Mouse (Mus musculus) macrophage (primary cell): ENCODE measurements around the gene Orai2. TPM values are rescaled to one million over a fixed set of nuclear protein-coding genes. Genes with fewer than 3 reads are reported as not detected.
A peak's percentile ranks its signal among the peaks of the same experiment; 100 is the strongest.

Experiments used
- H3K27ac ChIP-seq: fragments of 350-480 bp; formaldehyde crosslinking; 2 replicates; pipeline ENCODE4 v1.9.0; 2021
- H3K36me3 ChIP-seq: fragments of 350-480 bp; formaldehyde crosslinking; 2 replicates; pipeline ENCODE4 v1.9.0; 2021; ENCODE audit errors: inconsistent target
- H3K4me3 ChIP-seq: fragments of 350-480 bp; formaldehyde crosslinking; 2 replicates; pipeline ENCODE4 v1.9.0; 2021; ENCODE audit errors: inconsistent target
- H3K79me2 ChIP-seq: fragments of 350-480 bp; formaldehyde crosslinking; 2 replicates; pipeline ENCODE4 v1.9.0; 2021; ENCODE audit errors: inconsistent target
- WGBS: methylation state at CpG from one replicate; pipeline ENCODE4 v1.1.7; 2026; ENCODE audit warnings: inconsistent platforms; ENCODE audit not compliant: missing documents; 5-methylcytosine and 5-hydroxymethylcytosine counted together
- polyA plus RNA-seq: library from polyadenylated mRNA; stranded (reverse); fragments of 250-400 nt; gene quantifications from 3 replicates; pipeline ENCODE4 v1.2.4, GENCODE M21; 2018; ENCODE audit warnings: inconsistent platforms

Gene Orai2
- polyA plus RNA-seq, 1 experiment from 2014 or later: 7.1 TPM

GRCm38 (mm10) chr5:136191870-136192269 lies 21.4 kb upstream of the Orai2 start:
- Histone ChIP-seq H3K27ac (no peak overlapping the region), H3K79me2 (peaks cover 5% of the 10 kb centered on the region), H3K4me3 (no peak overlapping the region), H3K36me3 (peaks cover 62% of the 10 kb centered on the region)
- WGBS: 94% methylated on average over 7 of the region's 7 CpGs

GRCm38 (mm10) chr5:136186723-136187122 lies 16.2 kb upstream of the Orai2 start:
- no peak overlapping the region for H3K4me3 ChIP-seq
- peaks cover 32% of the 10 kb centered on the region for H3K36me3 ChIP-seq
- WGBS: 27% methylated on average over 4 of the region's 4 CpGs
- H3K27ac ChIP-seq: no peak overlapping the region
- no peaks in the 10 kb centered on the region for H3K79me2 ChIP-seq

GRCm38 (mm10) chr5:136183766-136184165 lies 13.3 kb upstream of the Orai2 start:
- no peak overlapping the region for H3K4me3 ChIP-seq
- H3K79me2 ChIP-seq: no peaks in the 10 kb centered on the region
- 85% methylated on average over 6 of the region's 7 CpGs for WGBS
- no peak overlapping the region for H3K27ac ChIP-seq
- peaks cover 52% of the 10 kb centered on the region for H3K36me3 ChIP-seq

GRCm38 (mm10) chr5:136182830-136183229 lies 12.3 kb upstream of the Orai2 start:
- WGBS: 50% methylated on average over 4 of the region's 4 CpGs
- Histone ChIP-seq H3K4me3 (no peak overlapping the region), H3K27ac (no peak overlapping the region), H3K36me3 (peaks cover 46% of the 10 kb centered on the region), H3K79me2 (no peaks in the 10 kb centered on the region)

DNA sequence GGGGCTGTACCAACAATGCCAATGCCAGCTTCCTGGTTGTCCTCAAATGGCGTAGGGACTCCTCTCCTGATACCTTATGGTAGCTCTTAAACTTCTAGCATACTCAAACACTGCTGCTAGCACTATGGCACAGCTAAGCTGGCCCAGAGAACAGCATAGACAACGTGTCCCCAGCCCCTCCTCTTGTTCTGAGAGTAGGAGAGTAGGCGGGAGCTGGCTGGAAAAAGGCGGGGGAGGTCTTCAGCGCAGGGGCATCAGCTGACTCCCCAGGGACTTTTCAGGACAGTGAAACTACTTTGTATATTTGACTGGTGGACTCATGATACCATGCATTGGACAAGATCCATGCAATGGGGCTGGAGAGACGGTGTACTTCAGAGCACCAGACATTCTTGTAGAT lies 11.5 kb upstream of the Orai2 start:
- H3K36me3 ChIP-seq: peaks cover 42% of the 10 kb centered on the region
- H3K27ac ChIP-seq: no peak overlapping the region
- 96% methylated on average over 6 of the region's 6 CpGs for WGBS

GRCm38 (mm10) chr5:136181197-136181596 lies 10.7 kb upstream of the Orai2 start:
- no peaks in the 10 kb centered on the region for H3K79me2 ChIP-seq
- H3K36me3 ChIP-seq: peaks cover 41% of the 10 kb centered on the region
- no peak overlapping the region for H3K27ac ChIP-seq
- no peak overlapping the region for H3K4me3 ChIP-seq
- 94% methylated on average over 6 of the region's 6 CpGs for WGBS

More for the DNA sequence above, 11.5 kb upstream of the Orai2 start:
- Histone ChIP-seq H3K79me2 (no peaks in the 10 kb centered on the region), H3K4me3 (no peak overlapping the region)

GRCm38 (mm10) chr5:136179594-136179993 lies 9.1 kb upstream of the Orai2 start:
- H3K27ac ChIP-seq: no peak overlapping the region
- no peaks in the 10 kb centered on the region for H3K79me2 ChIP-seq
- peaks cover 37% of the 10 kb centered on the region for H3K36me3 ChIP-seq
- WGBS: 94% methylated on average over 5 of the region's 5 CpGs
- H3K4me3 ChIP-seq: no peak overlapping the region

GRCm38 (mm10) chr5:136173606-136174463 lies 3.3 kb upstream of the Orai2 start:
- WGBS: 43% methylated on average over 9 of the region's 9 CpGs
- peaks cover 4% of the 10 kb centered on the region; the same call in 1 of the 2 replicates for H3K36me3 ChIP-seq
- H3K4me3 ChIP-seq: no peak overlapping the region
- H3K79me2 ChIP-seq: peaks cover 11% of the 10 kb centered on the region; the same call in 1 of the 2 replicates
- peak overlapping the region; percentile 32 for H3K27ac ChIP-seq

GRCm38 (mm10) chr5:136172939-136173338 lies 2.4 kb upstream of the Orai2 start:
- peaks cover 5% of the 10 kb centered on the region; the same call in 1 of the 2 replicates for H3K36me3 ChIP-seq
- H3K79me2 ChIP-seq: peaks cover 20% of the 10 kb centered on the region; the same call in 1 of the 2 replicates
- H3K27ac ChIP-seq: peak overlapping the region; percentile 96
- 88% methylated on average over 8 of the region's 9 CpGs for WGBS
- H3K4me3 ChIP-seq: no peak overlapping the region

DNA sequence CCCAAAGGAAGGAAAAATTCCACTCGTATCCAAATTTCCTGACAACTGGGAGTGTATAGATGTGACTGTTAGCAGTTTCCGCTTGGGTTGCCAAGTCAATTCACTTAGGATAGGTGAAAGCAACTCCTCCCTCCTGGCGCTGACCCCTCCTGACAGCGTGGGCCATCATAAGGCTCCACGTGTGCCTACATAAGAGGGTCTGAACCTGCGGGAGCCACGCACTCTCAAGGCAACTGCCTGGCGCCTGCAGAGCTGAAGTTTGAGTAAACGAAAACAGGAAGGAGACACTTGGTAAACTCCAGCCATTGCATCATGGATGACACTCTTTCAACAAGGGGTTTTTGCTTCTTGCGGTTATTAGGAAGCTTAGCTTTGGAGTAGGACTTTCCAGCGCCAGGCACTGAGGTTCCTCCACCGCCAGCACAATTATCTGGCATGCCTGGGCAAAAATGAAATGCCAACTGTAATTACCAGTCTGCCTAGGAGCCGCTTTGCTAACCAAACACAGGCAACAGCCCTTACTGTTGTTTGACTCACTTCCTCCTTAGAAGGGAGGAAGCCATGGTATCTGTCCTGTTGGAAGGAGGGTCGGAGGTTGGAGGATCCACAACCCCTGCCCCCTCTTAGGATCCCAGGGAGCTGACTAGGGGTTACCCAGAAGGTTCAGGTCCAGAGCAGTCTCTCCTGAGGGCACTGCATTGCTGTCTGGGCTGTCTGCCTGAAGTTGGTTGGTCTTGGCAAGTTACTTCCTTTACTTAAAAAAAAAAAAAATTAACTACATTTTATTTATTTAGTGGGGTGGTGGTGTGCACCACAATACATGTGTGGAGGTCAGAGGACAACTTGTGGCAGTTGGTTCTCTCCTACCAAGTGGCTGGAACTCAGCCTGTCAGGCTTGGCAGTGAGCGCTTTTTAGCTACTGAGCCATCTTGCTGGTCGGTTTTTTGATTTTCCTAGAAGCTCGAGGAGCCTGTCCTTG lies 1.1 kb upstream of the Orai2 start:
- H3K79me2 ChIP-seq: peaks cover 32% of the 10 kb centered on the region; the same call in 1 of the 2 replicates
- peak overlapping the region; percentile 68 for H3K4me3 ChIP-seq
- peaks cover 16% of the 10 kb centered on the region; the same call in 1 of the 2 replicates for H3K36me3 ChIP-seq
- WGBS: 14% methylated on average over 17 of the region's 17 CpGs
- H3K27ac ChIP-seq: peak overlapping the region; percentile 96

GRCm38 (mm10) chr5:136169626-136170511 lies 644 bp downstream of the Orai2 start:
- peak overlapping the region; percentile 68 for H3K4me3 ChIP-seq
- 10% methylated on average over 15 of the region's 15 CpGs for WGBS
- peak overlapping the region; percentile 76 for H3K27ac ChIP-seq

GRCm38 (mm10) chr5:136168071-136168470 lies 2.4 kb downstream of the Orai2 start:
- Histone ChIP-seq H3K4me3 (no peak overlapping the region), H3K36me3 (peaks cover 35% of the 10 kb centered on the region), H3K79me2 (peaks cover 48% of the 10 kb centered on the region; the same call in 1 of the 2 replicates), H3K27ac (no peak overlapping the region)
- WGBS: 100% methylated on average over 3 of the region's 3 CpGs

More at GRCm38 (mm10) chr5:136169626-136170511, 644 bp downstream of the Orai2 start:
- Histone ChIP-seq H3K36me3 (peaks cover 34% of the 10 kb centered on the region), H3K79me2 (peaks cover 48% of the 10 kb centered on the region; the same call in 1 of the 2 replicates)

DNA sequence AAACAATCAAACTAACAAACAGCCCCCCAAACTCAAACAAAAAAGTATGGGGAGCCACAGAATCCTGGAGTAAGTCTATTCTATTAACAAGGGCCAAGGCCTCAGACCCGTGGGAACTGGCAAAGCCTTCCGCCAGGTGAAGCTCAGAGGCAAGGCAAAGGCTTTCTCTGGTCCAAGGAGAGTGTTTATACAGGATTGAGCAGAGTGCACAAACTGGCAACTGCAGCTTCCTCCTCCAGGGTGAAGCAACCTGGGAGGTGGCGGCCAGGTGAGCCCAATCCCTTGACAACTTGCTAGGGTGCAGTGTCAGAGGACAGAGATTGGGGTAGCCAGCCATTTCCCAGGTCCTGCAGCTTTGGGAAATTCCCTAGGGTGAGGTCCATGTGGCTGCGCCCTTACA lies 3.2 kb downstream of the Orai2 start:
- Histone ChIP-seq H3K4me3 (no peak overlapping the region), H3K79me2 (peaks cover 48% of the 10 kb centered on the region; the same call in 1 of the 2 replicates), H3K27ac (no peak overlapping the region), H3K36me3 (peaks cover 42% of the 10 kb centered on the region)
- 97% methylated on average over 4 of the region's 4 CpGs for WGBS
